Mouse (Mus musculus): ENCODE results near the gene Sp8.

DNA sequence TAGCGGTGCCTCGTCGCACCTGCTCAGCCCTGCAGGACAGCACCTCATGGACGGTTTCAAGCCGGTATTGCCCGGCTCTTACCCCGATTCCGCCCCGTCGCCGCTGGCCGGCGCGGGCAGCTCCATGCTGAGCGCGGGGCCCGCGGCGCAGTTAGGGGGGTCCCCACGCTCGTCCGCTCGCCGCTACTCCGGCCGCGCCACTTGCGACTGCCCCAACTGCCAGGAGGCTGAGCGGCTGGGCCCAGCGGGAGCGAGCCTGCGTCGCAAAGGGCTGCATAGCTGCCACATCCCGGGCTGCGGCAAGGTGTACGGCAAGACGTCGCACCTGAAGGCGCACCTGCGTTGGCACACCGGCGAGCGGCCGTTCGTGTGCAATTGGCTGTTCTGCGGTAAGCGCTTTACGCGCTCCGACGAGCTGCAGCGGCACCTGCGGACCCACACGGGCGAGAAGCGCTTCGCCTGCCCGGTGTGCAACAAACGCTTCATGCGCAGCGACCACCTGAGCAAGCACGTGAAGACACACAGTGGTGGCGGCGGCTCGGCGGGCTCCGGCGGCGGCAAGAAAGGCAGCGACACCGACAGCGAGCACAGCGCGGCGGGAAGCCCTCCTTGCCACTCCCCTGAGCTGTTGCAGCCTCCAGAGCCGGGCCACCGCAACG lies 3.2 kb downstream of the Sp8 start:
- no peak for TF ChIP-seq CTCF (IDR thresholded peaks at IDR 0.05; ENCODE audit: low read depth)
- no peak for TF ChIP-seq EP300 (IDR thresholded peaks at IDR 0.05; ENCODE audit: low read depth)
